Mouse (Mus musculus): ENCODE data around the gene Gucy2g.

GRCm38 (mm10) chr19:55256156-55256555, 15.1 kb upstream of the Gucy2g start:
- TF ChIP-seq ZNF384 (IDR thresholded peaks at IDR 0.05; ENCODE audit: low read depth, low read length) (no peak), MAFK (IDR thresholded peaks at IDR 0.05; ENCODE audit: insufficient read depth, low read depth, low read length) (no peak)
